Mouse (Mus musculus) kidney, postnatal 25 days (tissue): ENCODE results near the gene Fgf11.

ENCODE experiments used
- DNase-seq, 2 experiments: peaks; one replicate each; pipeline ENCODE4 v3.0.0; 2021; ENCODE audit warnings: mixed read lengths in 2 of 2

Fgf11 gene

GRCm38 (mm10) chr11:69801379-69801977, at the start of gene Fgf11:
Fgf11 (minus strand) TSS chr11:69801857.
- no peak for DNase-seq

- no peak for DNase-seq
Measured at GRCm38 (mm10) chr11:69850754-69851153, 49.1 kb upstream of the Fgf11 start.

GRCm38 (mm10) chr11:69849884-69850283, 48.2 kb upstream of the Fgf11 start:
- no peak for DNase-seq

GRCm38 (mm10) chr11:69849128-69849527, 47.5 kb upstream of the Fgf11 start:
- no peak for DNase-seq

GRCm38 (mm10) chr11:69848021-69848420, 46.4 kb upstream of the Fgf11 start:
- DNase-seq: no peak

GRCm38 (mm10) chr11:69846738-69847688, 45.4 kb upstream of the Fgf11 start:
- DNase-seq: no peak

GRCm38 (mm10) chr11:69846198-69846680, 44.6 kb upstream of the Fgf11 start, which contains the start of gene Plscr3:
Plscr3 (plus strand) TSS chr11:69846376.
- peak; percentile 95 to 97 for DNase-seq

- DNase-seq: peak in 1 of 2 experiments; percentile 60
Measured at GRCm38 (mm10) chr11:69838714-69839104, 37.1 kb upstream of the Fgf11 start.

GRCm38 (mm10) chr11:69837952-69838713, 36.5 kb upstream of the Fgf11 start, which contains the start of gene Tmem256:
Tmem256 (plus strand) TSS chr11:69838514.
- DNase-seq: peak; percentile 98

GRCm38 (mm10) chr11:69837604-69837951, 35.9 kb upstream of the Fgf11 start, which contains the start of gene Nlgn2:
Nlgn2 (minus strand) TSS chr11:69837784.
- no peak for DNase-seq

- peak; percentile 17 to 55 for DNase-seq
Measured at GRCm38 (mm10) chr11:69836703-69837576, 35.3 kb upstream of the Fgf11 start.

- no peak for DNase-seq
Measured at GRCm38 (mm10) chr11:69835966-69836335, 34.3 kb upstream of the Fgf11 start.

GRCm38 (mm10) chr11:69835326-69835965, 33.8 kb upstream of the Fgf11 start:
- DNase-seq: no peak

- DNase-seq: peak; percentile 30 to 65
Measured at GRCm38 (mm10) chr11:69834001-69834549, 32.4 kb upstream of the Fgf11 start.

- DNase-seq: no peak
Measured at GRCm38 (mm10) chr11:69833554-69833953, 31.9 kb upstream of the Fgf11 start.

GRCm38 (mm10) chr11:69828832-69829231, 27.2 kb upstream of the Fgf11 start:
- no peak for DNase-seq

- DNase-seq: no peak
Measured at GRCm38 (mm10) chr11:69823456-69823855, 21.8 kb upstream of the Fgf11 start.

- DNase-seq: no peak
Measured at GRCm38 (mm10) chr11:69822080-69822479, 20.4 kb upstream of the Fgf11 start, which contains the start of gene Spem1. Spem1 (minus strand) TSS chr11:69822180.

- no peak for DNase-seq
Measured at GRCm38 (mm10) chr11:69818871-69819270, 17.2 kb upstream of the Fgf11 start.

GRCm38 (mm10) chr11:69818365-69818764, 16.7 kb upstream of the Fgf11 start, which contains the start of gene Spem2:
Spem2 (minus strand) TSS chr11:69818465.
- DNase-seq: no peak

GRCm38 (mm10) chr11:69816520-69816919, 14.9 kb upstream of the Fgf11 start:
- DNase-seq: no peak
